Mouse (Mus musculus): Measurements from ENCODE around the gene Elavl4. TPM values are rescaled to one million over a fixed set of nuclear protein-coding genes. Genes with fewer than 3 reads are reported as not detected.

Elavl4 gene
- total RNA-seq (2021) (under 1 TPM; 0.09 to 0.13 TPM), polyA plus RNA-seq (2012; rRNA removed) (0.09 and 0.12 TPM in 2 replicates)
- long read RNA-seq, result 0 reads

DNA sequence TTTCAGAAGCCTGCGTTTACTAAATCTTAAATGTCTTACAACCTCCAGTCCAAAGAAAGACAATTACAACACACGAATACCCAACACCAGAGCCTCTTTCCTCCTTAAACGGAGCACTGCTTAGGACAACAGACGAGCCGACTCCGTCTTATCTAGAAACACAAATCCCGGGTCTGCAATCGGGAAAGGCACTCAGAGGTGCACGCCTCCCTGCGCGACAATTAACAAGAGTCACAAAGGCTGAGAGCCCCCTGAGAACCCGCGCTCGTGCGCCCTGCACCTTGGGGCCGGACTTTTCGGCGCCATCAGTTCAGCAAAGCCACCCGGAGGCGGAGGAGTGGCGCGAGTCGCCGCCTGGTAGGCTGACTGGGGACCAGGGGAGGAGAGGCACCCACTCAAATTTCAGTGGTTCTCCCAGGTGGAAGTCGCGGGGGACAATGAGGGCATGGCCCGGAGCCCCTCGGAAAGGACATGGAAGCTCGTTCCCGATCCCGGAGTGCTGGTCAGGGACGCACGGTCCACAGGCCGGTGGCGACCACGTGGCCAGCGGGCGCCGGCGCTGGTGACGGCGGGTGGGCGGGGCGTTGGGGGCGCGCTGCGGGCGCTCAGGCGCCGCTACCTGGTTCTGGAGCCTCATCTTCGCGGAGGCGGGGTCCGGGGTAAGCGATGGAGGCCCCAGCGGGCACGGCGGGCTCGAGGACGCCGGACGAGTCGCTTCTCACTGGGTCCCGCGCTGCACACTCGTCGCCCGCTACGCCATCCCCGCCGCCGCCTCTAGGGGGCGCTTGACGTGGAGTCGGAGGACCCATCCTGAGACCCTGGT, at the start of gene Elavl4:
Elavl4 (minus strand) TSS at position 732 of the 823 bp plus-strand sequence.
- Histone ChIP-seq H3K9ac (ENCODE audit: low read depth, low read length) (no peak within 1 kb of the TSS), H3K4me1 (ENCODE audit: control insufficient read depth, insufficient read depth, low read length) (no peaks in the 10 kb centered on the region), H3K27me3 (ENCODE audit: control insufficient read depth, insufficient read depth, low read length) (no peaks in the 10 kb centered on the region), H3K27ac (no peak within 1 kb of the TSS), H3K36me3 (ENCODE audit: control insufficient read depth, insufficient read depth, low read length) (no peaks in the 10 kb centered on the region), H3K79me2 (replicated peaks; ENCODE audit: control insufficient read depth, insufficient read depth, low read length) (no peaks in the 10 kb centered on the region), H3K4me3 (peak within 1 kb of the TSS; percentile 54)
- 2% methylated on average over 75 of the region's 75 CpGs for WGBS
- TF ChIP-seq POLR2A (IDR thresholded peaks at IDR 0.05; ENCODE audit: insufficient read depth, low read depth, low read length), result no peak
- TF ChIP-seq CTCF (IDR thresholded peaks at IDR 0.05), result peak; percentile 73
- no peak for TF ChIP-seq EP300 (IDR thresholded peaks at IDR 0.05; ENCODE audit: insufficient read depth, low read depth, low read length)
- intact Hi-C loops (cut with DNase I), result no loop called here
- peak; percentile 28 to 52 for DNase-seq

DNA sequence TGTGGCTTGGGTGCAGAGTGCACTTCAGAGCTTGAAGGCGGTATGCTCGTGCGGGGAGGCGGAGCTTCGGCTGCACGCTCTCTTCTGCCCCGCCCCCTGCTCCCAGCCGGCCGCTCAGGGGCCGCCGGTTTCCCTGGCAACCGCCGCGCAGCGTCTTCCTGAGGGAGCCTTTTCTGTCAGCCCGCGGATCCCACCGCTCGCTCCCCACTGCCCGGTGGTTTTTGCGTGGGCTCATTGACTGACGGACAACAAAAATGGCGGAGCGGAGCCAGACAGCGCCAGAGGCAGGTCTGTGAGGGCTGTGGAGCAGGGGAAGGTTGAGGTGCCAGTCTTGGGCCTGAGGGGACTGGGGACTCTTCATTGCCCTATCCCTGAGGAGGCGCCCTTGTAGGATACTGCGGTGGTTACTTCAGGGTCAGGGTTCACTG, 45.9 kb upstream of the Elavl4 start, which contains the start of gene Agbl4:
Agbl4 (plus strand) TSS at position 44 of the 428 bp plus-strand sequence.
- no peak within 1 kb of the TSS for H3K27ac ChIP-seq
- no peaks in the 10 kb centered on the region for H3K36me3 ChIP-seq (ENCODE audit: control insufficient read depth, insufficient read depth, low read length)
- intact Hi-C loops (cut with DNase I), result no loop called here
- no peaks in the 10 kb centered on the region for H3K4me1 ChIP-seq (ENCODE audit: control insufficient read depth, insufficient read depth, low read length)
- H3K4me3 ChIP-seq, result peak within 1 kb of the TSS; percentile 52
- no peaks in the 10 kb centered on the region for H3K79me2 ChIP-seq (replicated peaks; ENCODE audit: control insufficient read depth, insufficient read depth, low read length)
- no peak for TF ChIP-seq EP300 (IDR thresholded peaks at IDR 0.05; ENCODE audit: insufficient read depth, low read depth, low read length)
- TF ChIP-seq POLR2A (IDR thresholded peaks at IDR 0.05; ENCODE audit: insufficient read depth, low read depth, low read length), result no peak
- no peak for TF ChIP-seq CTCF (IDR thresholded peaks at IDR 0.05)
- peak; percentile 40 to 49 for DNase-seq
- 2% methylated on average over 27 of the region's 27 CpGs for WGBS
- H3K27me3 ChIP-seq (ENCODE audit: control insufficient read depth, insufficient read depth, low read length), result no peaks in the 10 kb centered on the region
- no peak within 1 kb of the TSS; the same call in 1 of the 2 replicates for H3K9ac ChIP-seq (ENCODE audit: low read depth, low read length)

DNA sequence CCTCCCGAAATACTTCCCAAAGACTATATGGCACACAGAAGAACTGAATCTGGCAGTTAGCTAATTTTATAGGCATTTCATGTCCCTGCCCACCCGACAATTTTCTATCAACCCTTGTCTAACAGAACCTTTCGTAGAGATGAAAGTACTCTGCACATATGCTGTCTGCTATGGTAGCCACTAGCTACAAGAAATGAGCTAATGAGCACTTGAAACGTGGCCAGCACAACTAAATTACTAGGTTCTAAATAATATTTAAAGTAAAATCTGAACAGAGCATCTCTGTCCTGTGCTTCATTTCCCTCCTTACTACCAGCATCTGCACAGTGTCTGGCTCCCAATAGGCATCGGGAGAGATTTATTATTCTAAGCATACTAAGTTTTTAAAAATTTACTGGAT, 44.5 kb upstream of the Elavl4 start:
- intact Hi-C loops (cut with DNase I), result no loop called here
- Histone ChIP-seq H3K9ac (ENCODE audit: low read depth, low read length) (no peak overlapping the region), H3K36me3 (ENCODE audit: control insufficient read depth, insufficient read depth, low read length) (no peaks in the 10 kb centered on the region), H3K27me3 (ENCODE audit: control insufficient read depth, insufficient read depth, low read length) (no peaks in the 10 kb centered on the region), H3K79me2 (replicated peaks; ENCODE audit: control insufficient read depth, insufficient read depth, low read length) (no peaks in the 10 kb centered on the region), H3K27ac (no peak overlapping the region), H3K4me1 (ENCODE audit: control insufficient read depth, insufficient read depth, low read length) (no peaks in the 10 kb centered on the region), H3K4me3 (no peak overlapping the region)
- no peak for TF ChIP-seq CTCF (IDR thresholded peaks at IDR 0.05)
- TF ChIP-seq POLR2A (IDR thresholded peaks at IDR 0.05; ENCODE audit: insufficient read depth, low read depth, low read length), result no peak
- no peak for TF ChIP-seq EP300 (IDR thresholded peaks at IDR 0.05; ENCODE audit: insufficient read depth, low read depth, low read length)
- no peak for DNase-seq
- 80% methylated on average over 5 of the region's 5 CpGs for WGBS

DNA sequence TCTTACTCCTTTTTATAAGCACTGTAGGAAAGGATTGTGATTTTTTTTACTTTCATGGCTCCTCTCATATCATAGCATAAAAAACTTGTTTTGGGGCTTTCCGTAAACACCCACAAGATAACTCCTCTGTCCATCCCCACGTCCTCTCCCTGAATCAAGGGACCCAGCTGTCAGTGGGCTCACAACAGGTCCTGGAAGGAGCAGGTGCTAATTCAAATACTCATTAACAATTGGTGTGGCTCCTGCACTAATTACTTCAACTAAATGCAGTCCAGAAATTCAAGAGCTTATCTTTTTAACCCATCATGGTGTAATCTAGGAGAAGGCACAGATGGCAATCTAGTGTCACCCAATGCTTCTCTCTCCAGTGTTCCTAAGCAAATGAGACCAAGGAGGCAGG, 8.9 kb upstream of the Elavl4 start:
- Histone ChIP-seq H3K9ac (ENCODE audit: low read depth, low read length) (no peak overlapping the region), H3K79me2 (replicated peaks; ENCODE audit: control insufficient read depth, insufficient read depth, low read length) (no peaks in the 10 kb centered on the region), H3K27me3 (ENCODE audit: control insufficient read depth, insufficient read depth, low read length) (no peaks in the 10 kb centered on the region), H3K27ac (no peak overlapping the region), H3K36me3 (ENCODE audit: control insufficient read depth, insufficient read depth, low read length) (no peaks in the 10 kb centered on the region), H3K4me1 (ENCODE audit: control insufficient read depth, insufficient read depth, low read length) (no peaks in the 10 kb centered on the region), H3K4me3 (no peak overlapping the region)
- intact Hi-C loops (cut with DNase I), result no loop called here
- no peak for DNase-seq
- WGBS, result 71% methylated on average over 2 of the region's 2 CpGs
- TF ChIP-seq EP300 (IDR thresholded peaks at IDR 0.05; ENCODE audit: insufficient read depth, low read depth, low read length) (no peak), CTCF (IDR thresholded peaks at IDR 0.05) (no peak), POLR2A (IDR thresholded peaks at IDR 0.05; ENCODE audit: insufficient read depth, low read depth, low read length) (no peak)

DNA sequence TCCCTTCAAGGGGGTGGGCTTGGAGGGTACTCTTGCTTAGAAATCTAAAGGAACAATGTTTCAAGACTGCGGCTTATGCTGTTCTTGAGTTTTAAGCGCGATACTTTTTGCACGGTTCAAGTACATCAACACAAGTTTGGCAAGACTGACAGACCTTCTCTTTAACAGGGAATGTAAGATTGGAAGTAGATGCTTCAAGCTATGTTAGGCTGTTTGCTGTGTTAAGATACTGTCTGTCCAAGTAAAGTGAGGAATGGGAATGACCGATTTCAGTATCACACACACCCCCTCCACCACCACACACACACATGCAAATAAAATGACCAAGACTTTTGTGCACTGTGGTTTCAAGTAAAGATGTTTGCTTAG, 276 bp upstream of the Elavl4 start:
- Histone ChIP-seq H3K36me3 (ENCODE audit: control insufficient read depth, insufficient read depth, low read length) (no peaks in the 10 kb centered on the region), H3K4me1 (ENCODE audit: control insufficient read depth, insufficient read depth, low read length) (no peaks in the 10 kb centered on the region), H3K79me2 (replicated peaks; ENCODE audit: control insufficient read depth, insufficient read depth, low read length) (no peaks in the 10 kb centered on the region), H3K4me3 (peak overlapping the region; percentile 54), H3K27me3 (ENCODE audit: control insufficient read depth, insufficient read depth, low read length) (no peaks in the 10 kb centered on the region), H3K27ac (no peak overlapping the region), H3K9ac (ENCODE audit: low read depth, low read length) (no peak overlapping the region)
- intact Hi-C loops (cut with DNase I), result no loop called here
- 5% methylated on average over 5 of the region's 5 CpGs for WGBS
- DNase-seq, result no peak
- TF ChIP-seq EP300 (IDR thresholded peaks at IDR 0.05; ENCODE audit: insufficient read depth, low read depth, low read length) (no peak), POLR2A (IDR thresholded peaks at IDR 0.05; ENCODE audit: insufficient read depth, low read depth, low read length) (no peak), CTCF (IDR thresholded peaks at IDR 0.05) (no peak)

DNA sequence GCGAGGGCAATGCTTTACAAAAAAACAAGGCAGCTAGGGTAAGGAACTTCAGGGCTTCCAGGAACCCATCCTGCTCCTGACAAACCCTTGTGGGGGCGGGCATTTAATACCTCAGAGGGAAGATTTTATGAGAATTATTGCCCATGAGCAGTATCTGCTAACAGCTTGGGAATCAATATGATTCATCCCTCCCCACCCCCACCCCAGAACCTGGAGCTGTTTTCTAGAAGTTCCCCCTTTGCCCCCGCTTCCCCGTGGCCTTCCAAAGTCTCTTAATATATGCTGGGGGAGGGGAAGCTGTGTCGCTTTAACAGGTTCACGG, 892 bp downstream of the Elavl4 start:
- H3K27me3 ChIP-seq (ENCODE audit: control insufficient read depth, insufficient read depth, low read length), result no peaks in the 10 kb centered on the region
- no peaks in the 10 kb centered on the region for H3K36me3 ChIP-seq (ENCODE audit: control insufficient read depth, insufficient read depth, low read length)
- no peaks in the 10 kb centered on the region for H3K79me2 ChIP-seq (replicated peaks; ENCODE audit: control insufficient read depth, insufficient read depth, low read length)
- H3K27ac ChIP-seq, result no peak overlapping the region
- 19% methylated on average over 6 of the region's 6 CpGs for WGBS
- no peak overlapping the region for H3K9ac ChIP-seq (ENCODE audit: low read depth, low read length)
- TF ChIP-seq EP300 (IDR thresholded peaks at IDR 0.05; ENCODE audit: insufficient read depth, low read depth, low read length), result no peak
- TF ChIP-seq CTCF (IDR thresholded peaks at IDR 0.05), result no peak
- TF ChIP-seq POLR2A (IDR thresholded peaks at IDR 0.05; ENCODE audit: insufficient read depth, low read depth, low read length), result no peak
- intact Hi-C loops (cut with DNase I), result no loop called here
- DNase-seq, result no peak
- no peaks in the 10 kb centered on the region for H3K4me1 ChIP-seq (ENCODE audit: control insufficient read depth, insufficient read depth, low read length)
- peak overlapping the region; percentile 54 for H3K4me3 ChIP-seq
